Mouse (Mus musculus) neural tube, embryonic 11.5 days (tissue): Measurements from ENCODE around the gene Kif2c. TPM values are rescaled to one million over a fixed set of nuclear protein-coding genes. Genes with fewer than 3 reads are reported as not detected.

Source experiments
- ATAC-seq: fragments of 200-750 bp; cut with Nextera tagmentation; 2 replicates; pipeline ENCODE4 v1.8.0; 2017; ENCODE audit warnings: moderate number of reproducible peaks, mild to moderate bottlenecking, moderate TSS enrichment, moderate library complexity; ENCODE audit not compliant: insufficient read depth, low FRiP score, low TSS enrichment
- DNase-seq: peaks from one replicate; pipeline ENCODE4 v3.0.0-alpha.2; 2015; ENCODE audit warnings: low spot score
- H3K27ac ChIP-seq: fragments of 300-500 bp; sonication (generic); 2 replicates; pipeline ENCODE4 v1.5.1; 2014; ENCODE audit warnings: low read depth, mild to moderate bottlenecking, low read length
- H3K27me3 ChIP-seq: fragments of 300-500 bp; sonication (generic); 2 replicates; pipeline ENCODE4 v1.6.1; 2014; ENCODE audit warnings: mild to moderate bottlenecking, low read length, mixed read lengths; ENCODE audit not compliant: control insufficient read depth, insufficient read depth
- H3K36me3 ChIP-seq: fragments of 300-500 bp; sonication (generic); 2 replicates; pipeline ENCODE4 v1.6.1; 2014; ENCODE audit warnings: mild to moderate bottlenecking, low read length, moderate library complexity, mixed read lengths; ENCODE audit not compliant: control insufficient read depth, insufficient read depth
- H3K4me1 ChIP-seq: fragments of 300-500 bp; sonication (generic); 2 replicates; pipeline ENCODE4 v1.6.1; 2014; ENCODE audit warnings: low read length, mixed read lengths; ENCODE audit not compliant: control insufficient read depth, insufficient read depth
- H3K4me2 ChIP-seq: fragments of 300-500 bp; sonication (generic); 2 replicates; pipeline ENCODE4 v1.6.1; 2014; ENCODE audit warnings: low read depth, mild to moderate bottlenecking, moderate library complexity
- H3K4me3 ChIP-seq: fragments of 300-500 bp; sonication (generic); 2 replicates; pipeline ENCODE4 v1.5.1; 2014; ENCODE audit warnings: low read depth, low read length
- H3K9ac ChIP-seq: fragments of 300-500 bp; sonication (generic); 2 replicates; pipeline ENCODE4 v1.6.1; 2014; ENCODE audit warnings: mild to moderate bottlenecking, low read length
- H3K9me3 ChIP-seq: fragments of 300-500 bp; sonication (generic); 2 replicates; pipeline ENCODE4 v1.6.1; 2016; ENCODE audit warnings: low read length; ENCODE audit not compliant: control insufficient read depth
- WGBS: fragments of 180-500 bp; shearing (Covaris S2); extraction: QIAGEN DNeasy Blood & Tissue Kit; methylation state at CpG from one replicate; pipeline ENCODE4 v1.1.7; 2014; 5-methylcytosine and 5-hydroxymethylcytosine counted together
- polyA plus RNA-seq: library from polyadenylated mRNA; unstranded; fragments of >200 nt; fragmentation: Nextera tagmentation; extraction: Ambion mirVana; gene quantifications from 2 replicates; pipeline ENCODE4 v1.2.1, GENCODE M21; 2014

The Kif2c gene
- polyA plus RNA-seq, 1 experiment from 2014 or later, result 80.0 TPM

- no peak overlapping the region for H3K4me3 ChIP-seq
- no peak overlapping the region for H3K27ac ChIP-seq
- WGBS, result 68% methylated on average over 6 of the region's 6 CpGs
- ATAC-seq (no peak), DNase-seq (no peak)
- no peaks in the 10 kb centered on the region for H3K4me1 ChIP-seq
- no peak overlapping the region for H3K4me2 ChIP-seq
- no peaks in the 10 kb centered on the region for H3K9me3 ChIP-seq
- H3K36me3 ChIP-seq, result peaks cover 25% of the 10 kb centered on the region
- no peak overlapping the region for H3K9ac ChIP-seq
- no peaks in the 10 kb centered on the region for H3K27me3 ChIP-seq
Observed at GRCm38 (mm10) chr4:117149291-117150211, 32.9 kb downstream of the Kif2c start.

GRCm38 (mm10) chr4:117148815-117149214 is 33.6 kb downstream of the Kif2c start:
- H3K27ac ChIP-seq, result no peak overlapping the region
- no peaks in the 10 kb centered on the region for H3K9me3 ChIP-seq
- peaks cover 22% of the 10 kb centered on the region for H3K36me3 ChIP-seq
- H3K4me2 ChIP-seq, result no peak overlapping the region
- no peaks in the 10 kb centered on the region for H3K4me1 ChIP-seq
- WGBS, result 73% methylated on average over 24 of the region's 24 CpGs
- no peak for ATAC-seq
- no peak overlapping the region for H3K9ac ChIP-seq
- H3K4me3 ChIP-seq, result no peak overlapping the region; the same call in 1 of the 2 replicates
- no peak for DNase-seq
- H3K27me3 ChIP-seq, result no peaks in the 10 kb centered on the region

GRCm38 (mm10) chr4:117148047-117148713 is 34.3 kb downstream of the Kif2c start:
- no peak overlapping the region for H3K4me2 ChIP-seq
- H3K4me3 ChIP-seq, result no peak overlapping the region
- DNase-seq, result no peak
- peaks cover 17% of the 10 kb centered on the region for H3K36me3 ChIP-seq
- no peaks in the 10 kb centered on the region for H3K9me3 ChIP-seq
- no peak for ATAC-seq
- H3K27me3 ChIP-seq, result no peaks in the 10 kb centered on the region
- H3K9ac ChIP-seq, result no peak overlapping the region
- 86% methylated on average over 18 of the region's 18 CpGs for WGBS
- H3K27ac ChIP-seq, result no peak overlapping the region
- H3K4me1 ChIP-seq, result no peaks in the 10 kb centered on the region

- ATAC-seq, result no peak
- peak; percentile 83 for DNase-seq
- Histone ChIP-seq H3K9ac (no peak overlapping the region), H3K36me3 (peaks cover 7% of the 10 kb centered on the region), H3K9me3 (no peaks in the 10 kb centered on the region), H3K27me3 (no peaks in the 10 kb centered on the region), H3K4me2 (no peak overlapping the region), H3K4me3 (no peak overlapping the region), H3K4me1 (no peaks in the 10 kb centered on the region), H3K27ac (no peak overlapping the region)
- 29% methylated on average over 15 of the region's 15 CpGs for WGBS
Observed at GRCm38 (mm10) chr4:117146176-117146575, 36.3 kb downstream of the Kif2c start.

- WGBS, result 94% methylated on average over 13 of the region's 13 CpGs
- ATAC-seq (no peak), DNase-seq (no peak)
- Histone ChIP-seq H3K9me3 (no peaks in the 10 kb centered on the region), H3K9ac (no peak overlapping the region), H3K4me3 (no peak overlapping the region), H3K27me3 (no peaks in the 10 kb centered on the region), H3K27ac (no peak overlapping the region), H3K4me2 (no peak overlapping the region), H3K4me1 (no peaks in the 10 kb centered on the region), H3K36me3 (peaks cover 1% of the 10 kb centered on the region; the same call in 1 of the 2 replicates)
Observed at GRCm38 (mm10) chr4:117145248-117145647, 37.2 kb downstream of the Kif2c start.

GRCm38 (mm10) chr4:117143023-117143422 is 39.4 kb downstream of the Kif2c start:
- WGBS, result 55% methylated on average over 7 of the region's 7 CpGs
- H3K4me2 ChIP-seq, result no peak overlapping the region
- ATAC-seq, result no peak

GRCm38 (mm10) chr4:117140613-117141012 is 41.8 kb downstream of the Kif2c start:
- ATAC-seq (no peak), DNase-seq (no peak)
- no peak overlapping the region for H3K4me2 ChIP-seq
- H3K27me3 ChIP-seq, result no peaks in the 10 kb centered on the region
- H3K4me1 ChIP-seq, result no peaks in the 10 kb centered on the region
- no peaks in the 10 kb centered on the region for H3K36me3 ChIP-seq
- H3K9ac ChIP-seq, result no peak overlapping the region
- no peak overlapping the region for H3K4me3 ChIP-seq
- 44% methylated on average over 4 of the region's 4 CpGs for WGBS
- H3K27ac ChIP-seq, result no peak overlapping the region
- H3K9me3 ChIP-seq, result no peaks in the 10 kb centered on the region

More at GRCm38 (mm10) chr4:117143023-117143422, 39.4 kb downstream of the Kif2c start:
- Histone ChIP-seq H3K27ac (no peak overlapping the region), H3K4me1 (no peaks in the 10 kb centered on the region), H3K9ac (no peak overlapping the region), H3K36me3 (no peaks in the 10 kb centered on the region), H3K4me3 (no peak overlapping the region), H3K9me3 (no peaks in the 10 kb centered on the region), H3K27me3 (no peaks in the 10 kb centered on the region)
- no peak for DNase-seq

GRCm38 (mm10) chr4:117139217-117139612 is 43.2 kb downstream of the Kif2c start:
- Histone ChIP-seq H3K36me3 (no peaks in the 10 kb centered on the region), H3K9ac (no peak overlapping the region), H3K9me3 (no peaks in the 10 kb centered on the region), H3K27me3 (no peaks in the 10 kb centered on the region), H3K4me3 (no peak overlapping the region), H3K4me2 (no peak overlapping the region), H3K27ac (no peak overlapping the region), H3K4me1 (no peaks in the 10 kb centered on the region)
- ATAC-seq (peak; percentile 33; the same call in 1 of the 2 replicates), DNase-seq (peak; percentile 58)
- 3% methylated on average over 2 of the region's 2 CpGs for WGBS
